Mouse (Mus musculus) embryo, embryonic 10.5 days (tissue): ENCODE data around the gene Spocd1.
"Not testable (repeated sequence)": the region's sequence is repeated elsewhere in the genome, so short reads cannot be mapped to it uniquely, and the experiment has no call there.

Experiments
- DNase-seq: peaks from one replicate; pipeline ENCODE4 v3.0.0-alpha.2; 2015; ENCODE audit warnings: low spot score

Spocd1 gene

DNA sequence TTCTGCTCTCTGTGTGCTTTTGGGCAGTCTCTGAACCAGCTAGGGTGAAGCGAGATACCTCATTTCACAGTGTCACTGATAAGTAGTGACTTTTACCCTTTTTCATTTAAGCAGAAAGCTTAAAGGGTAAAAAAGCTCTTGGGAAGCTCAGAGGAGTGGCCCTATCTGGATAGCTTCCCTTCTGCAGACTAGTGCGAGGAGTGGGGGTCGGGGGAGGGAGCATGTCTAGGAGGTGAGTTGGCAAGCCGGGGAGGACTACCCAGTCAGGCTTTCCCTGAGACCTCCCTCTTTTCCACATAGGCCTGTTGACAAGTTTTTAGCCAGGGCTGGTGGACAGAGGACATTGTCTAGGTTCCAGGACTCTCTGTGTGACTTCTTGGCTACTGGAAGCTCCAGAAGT is at the start of gene Spocd1:
Gene Spocd1 (plus strand): TSS at position 301 of the 400 bp plus-strand sequence.
- DNase-seq: no peak

DNA sequence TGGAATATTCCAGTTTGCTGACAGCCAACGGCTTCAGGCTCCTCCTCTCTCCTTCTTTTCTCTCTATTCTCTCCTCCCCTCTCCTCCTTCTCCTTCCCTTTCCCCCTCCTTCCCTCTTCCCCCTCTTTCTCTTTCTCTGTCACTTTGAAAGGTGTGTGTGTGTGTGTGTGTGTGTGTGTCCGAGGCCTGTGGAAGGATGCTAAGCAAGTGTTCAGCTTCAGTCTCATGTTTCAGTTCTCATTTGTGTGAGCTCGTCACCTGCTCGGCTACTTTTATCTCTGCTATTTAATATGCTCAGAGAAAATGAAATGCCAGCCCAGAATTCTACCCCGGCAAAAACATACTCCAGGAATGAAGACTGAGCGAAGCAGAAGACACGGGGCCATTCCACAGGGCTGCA is 48.4 kb upstream of the Spocd1 start:
- DNase-seq: no peak

DNA sequence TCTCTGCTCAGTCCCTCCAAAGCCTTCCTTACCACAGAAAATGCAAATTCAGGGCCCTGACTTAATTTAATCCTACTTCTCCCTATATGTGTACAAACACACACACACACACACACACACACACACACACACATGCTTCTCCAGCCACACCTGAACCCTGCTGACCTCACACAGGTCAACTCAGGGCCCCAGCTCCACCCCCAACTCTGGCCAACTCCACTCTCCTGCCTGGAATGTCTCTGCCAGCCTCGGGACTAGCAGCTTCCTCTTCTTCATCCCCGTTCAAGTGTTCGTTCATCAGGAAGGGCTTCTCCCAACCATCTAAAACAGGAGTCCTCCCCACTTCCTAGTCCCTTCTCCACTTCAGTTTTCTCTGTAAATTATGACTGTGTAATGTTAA is 47.4 kb upstream of the Spocd1 start:
- DNase-seq: peak; percentile 15

DNA sequence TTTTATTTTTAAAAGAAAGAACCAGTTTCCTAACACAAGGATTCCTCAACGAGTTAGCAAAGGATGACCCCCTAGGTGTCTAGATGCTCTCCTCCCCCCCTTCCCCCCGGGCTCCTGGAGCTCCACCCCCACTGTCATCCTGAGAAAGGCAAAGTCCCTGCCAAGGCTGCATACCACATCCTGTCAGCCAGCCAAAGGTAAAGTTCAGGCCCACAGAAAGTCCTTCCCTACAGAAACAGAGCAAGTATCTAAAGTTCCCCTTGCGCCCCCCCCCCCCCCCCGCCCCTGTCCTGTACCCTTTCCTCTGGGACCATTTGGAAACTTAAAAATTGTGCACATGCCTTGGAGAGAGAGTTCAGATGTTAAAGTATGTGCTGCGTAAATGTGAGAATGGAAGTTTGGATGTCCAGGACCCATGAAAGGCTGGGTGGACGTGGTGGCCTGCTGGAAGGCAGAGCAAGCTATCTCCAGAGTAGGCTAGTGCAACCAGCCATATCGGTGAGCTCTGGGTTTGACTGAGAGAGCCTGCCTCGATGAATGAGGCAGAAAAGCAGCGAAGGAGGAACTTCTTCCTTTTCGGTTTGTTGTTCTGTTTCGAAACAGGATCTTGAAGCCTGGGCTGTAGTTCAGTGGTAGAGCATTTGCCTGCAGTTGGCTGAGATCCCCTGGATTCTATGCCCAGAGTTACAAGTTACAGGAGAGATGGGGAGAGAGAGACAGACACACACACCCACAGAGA is 46.3 kb upstream of the Spocd1 start:
- peak; percentile 50 for DNase-seq

DNA sequence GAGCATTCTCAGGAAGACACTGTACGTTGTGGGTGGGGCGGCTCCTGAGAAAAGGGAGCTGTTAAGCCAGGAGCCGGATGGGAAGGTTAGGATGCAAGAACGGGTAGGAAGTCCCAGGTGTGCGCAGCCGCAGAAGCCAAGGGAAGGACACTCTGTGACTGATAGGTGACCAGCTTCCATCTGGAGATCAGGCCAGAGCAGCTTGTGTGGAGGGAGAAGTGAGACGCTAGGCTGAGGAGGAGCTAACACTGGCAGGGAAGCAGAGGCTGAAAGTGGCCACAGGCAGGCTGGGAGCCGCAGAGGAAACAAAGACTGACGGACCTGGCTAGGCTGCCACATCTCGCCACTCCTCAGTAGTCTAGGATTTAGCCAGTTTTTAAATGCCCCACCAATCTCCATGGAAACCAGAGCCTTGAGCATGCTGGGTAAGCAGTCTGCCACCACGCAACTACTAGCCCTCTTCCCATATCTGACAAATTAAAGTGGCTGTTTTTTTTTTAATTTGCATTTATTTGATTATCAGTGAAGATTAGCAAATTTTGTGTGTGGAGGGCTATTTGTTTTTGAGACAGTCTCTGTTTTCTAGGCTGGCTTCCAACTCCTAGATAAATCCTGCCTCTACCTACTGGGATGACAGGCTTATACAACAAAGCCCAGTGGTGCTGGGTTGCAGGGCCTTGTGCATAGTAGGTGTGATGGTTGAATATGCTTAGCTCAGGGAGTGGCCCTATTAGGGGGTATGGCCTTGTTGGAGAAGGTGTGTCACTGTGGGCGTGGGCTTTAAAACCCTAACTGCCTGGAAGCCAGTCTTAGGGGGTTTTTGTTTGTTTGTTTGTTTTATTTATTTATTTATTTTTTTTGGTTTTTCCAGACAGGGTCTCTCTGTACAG is 44.8 kb upstream of the Spocd1 start:
- peak; percentile 30 for DNase-seq

DNA sequence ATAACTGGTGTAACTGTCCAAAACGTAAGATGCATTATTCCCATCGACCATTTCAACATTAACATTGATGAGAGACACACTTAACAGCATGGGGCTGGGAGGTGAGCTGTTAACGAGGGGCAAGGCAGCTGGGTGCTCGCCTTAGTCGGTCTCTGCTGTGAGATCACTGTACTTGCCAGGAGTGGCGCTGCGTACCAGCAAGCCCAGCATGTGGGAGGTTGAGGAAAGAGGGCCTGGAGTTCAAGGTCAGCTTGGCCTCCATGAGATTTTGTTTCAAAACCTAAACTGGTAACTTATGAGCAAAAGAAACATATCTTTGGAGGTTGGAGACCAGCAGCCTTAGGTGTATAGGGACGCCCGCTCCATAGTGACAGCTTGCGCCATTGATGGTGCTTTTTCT is 39.4 kb upstream of the Spocd1 start:
- no peak for DNase-seq

- no peak for DNase-seq
Observed at GRCm38 (mm10) chr4:129890094-129890493, 39.0 kb upstream of the Spocd1 start.

DNA sequence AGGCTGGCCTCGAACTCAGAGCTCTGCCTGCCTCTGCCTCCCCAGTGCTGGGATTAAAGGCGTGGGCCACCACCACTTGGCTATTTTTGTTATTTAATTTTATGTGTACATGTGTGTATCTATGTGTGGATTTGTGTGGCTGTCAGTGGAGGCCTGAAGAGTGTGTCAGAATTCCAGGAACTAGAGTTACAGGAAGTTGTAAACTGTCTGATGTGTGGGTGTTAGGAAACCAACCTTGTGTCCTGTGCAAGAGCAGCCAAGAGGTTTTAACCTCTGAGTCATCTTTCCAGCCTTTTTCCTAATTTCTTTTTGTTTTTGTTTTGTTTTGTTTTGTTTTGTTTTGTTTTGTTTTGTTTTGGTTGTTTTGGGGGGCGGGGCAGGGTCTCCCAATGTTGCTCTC is 34.2 kb upstream of the Spocd1 start:
- DNase-seq: no peak

- not testable (repeated sequence) for DNase-seq
Observed at GRCm38 (mm10) chr4:129898815-129899214, 30.2 kb upstream of the Spocd1 start.

GRCm38 (mm10) chr4:129902394-129902793 is 26.7 kb upstream of the Spocd1 start:
- DNase-seq: no peak

DNA sequence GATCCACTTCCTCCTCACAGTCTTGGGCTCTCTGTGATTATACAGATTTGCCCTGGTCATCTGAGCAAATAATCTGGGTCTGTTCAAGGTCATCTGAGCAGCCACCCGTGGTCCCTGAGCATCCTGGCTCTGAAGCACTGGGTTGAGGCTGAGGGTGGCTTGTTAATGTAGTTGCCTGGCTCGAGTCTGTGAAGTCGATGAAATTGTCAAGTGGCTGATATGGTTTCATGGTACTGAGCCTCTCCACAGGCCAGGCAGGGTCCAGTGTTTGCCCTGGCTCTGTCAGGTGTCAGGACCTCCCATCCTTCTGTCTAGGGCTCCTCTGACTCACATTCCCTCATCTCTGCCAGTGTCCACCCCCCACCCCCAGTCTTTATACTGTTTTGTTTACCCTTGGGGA is 25.5 kb upstream of the Spocd1 start:
- DNase-seq: no peak

DNA sequence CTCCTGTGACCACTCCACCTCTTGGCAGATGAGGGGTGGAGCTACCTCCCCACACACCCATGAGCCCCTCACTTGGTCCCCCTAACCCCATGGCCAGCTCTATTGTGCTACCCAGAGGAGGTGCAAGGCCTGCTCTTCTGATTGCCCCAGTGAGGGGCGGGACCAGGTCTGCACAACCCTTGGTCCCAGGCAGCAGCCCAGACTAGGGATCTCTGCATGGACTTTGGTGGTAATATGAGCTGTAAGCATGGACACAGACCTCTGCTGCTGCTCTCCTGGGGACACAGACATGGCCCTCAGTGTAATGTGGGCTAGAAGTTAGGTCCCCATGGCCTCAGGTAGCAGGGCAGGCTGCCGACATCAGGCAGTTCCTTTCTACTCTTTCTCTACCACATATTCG is 24.0 kb upstream of the Spocd1 start:
- no peak for DNase-seq

DNA sequence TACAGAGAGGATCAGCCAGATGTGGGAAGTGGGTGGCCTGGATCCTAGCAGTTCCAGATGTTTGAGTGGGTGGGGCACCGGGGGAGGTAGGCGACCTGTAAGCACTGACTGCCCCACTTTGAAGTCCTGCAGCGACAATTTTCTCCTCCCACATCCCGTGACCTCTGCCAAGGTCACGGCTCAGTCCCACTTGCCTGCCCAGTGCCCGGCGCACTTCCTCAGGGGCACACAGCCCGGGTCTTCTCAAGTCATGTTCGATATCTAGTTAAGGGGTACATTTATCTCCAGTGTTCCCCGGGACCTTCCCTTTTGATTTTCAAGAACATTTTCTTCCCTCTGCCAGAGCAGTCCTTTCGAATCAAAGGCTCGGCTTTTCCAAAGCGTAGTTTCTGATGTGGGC is 23.0 kb upstream of the Spocd1 start:
- DNase-seq: no peak

DNA sequence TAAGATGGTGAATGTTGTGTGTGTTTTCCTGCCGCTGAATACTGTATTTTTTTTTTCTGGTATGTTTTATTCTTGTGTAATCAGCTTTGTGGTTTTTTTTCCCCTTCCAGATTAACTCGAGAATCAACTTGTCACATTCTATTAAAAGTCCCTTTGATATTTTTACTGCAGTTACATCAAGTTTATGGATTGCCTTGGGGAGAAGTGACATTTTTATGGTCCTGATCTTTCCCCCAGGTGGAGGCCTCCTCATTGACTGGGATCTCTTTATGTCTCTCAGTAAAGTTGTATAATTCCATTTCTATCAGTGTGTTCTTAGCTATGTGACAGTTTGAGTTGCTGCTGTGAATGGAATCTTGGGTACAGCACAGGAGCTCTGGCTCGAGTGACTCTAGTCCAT is 20.2 kb upstream of the Spocd1 start:
- DNase-seq: no peak

DNA sequence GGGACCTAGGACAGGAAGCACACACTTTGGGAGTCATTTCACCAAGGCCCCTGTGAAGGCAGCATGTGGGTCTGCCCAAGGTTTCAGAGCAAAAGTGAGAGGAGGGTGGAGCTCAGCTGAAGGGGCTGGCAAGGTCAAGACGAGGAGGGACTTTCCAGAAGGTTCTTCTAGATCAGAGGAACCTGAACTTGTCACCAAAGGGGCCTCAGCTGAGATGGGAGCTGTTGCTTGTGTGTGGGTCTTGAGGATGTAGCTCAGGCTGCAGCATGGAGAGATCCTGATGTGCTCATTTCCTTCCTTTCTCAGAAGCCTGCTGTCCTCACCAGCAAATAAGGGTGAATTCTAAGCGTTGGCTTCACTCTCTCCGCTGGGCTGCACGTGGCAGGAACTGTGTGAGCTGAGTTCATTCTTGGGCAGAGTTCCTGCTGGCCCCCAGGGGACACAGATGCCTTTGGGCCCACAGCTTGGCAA is 19.8 kb upstream of the Spocd1 start:
- DNase-seq: no peak

DNA sequence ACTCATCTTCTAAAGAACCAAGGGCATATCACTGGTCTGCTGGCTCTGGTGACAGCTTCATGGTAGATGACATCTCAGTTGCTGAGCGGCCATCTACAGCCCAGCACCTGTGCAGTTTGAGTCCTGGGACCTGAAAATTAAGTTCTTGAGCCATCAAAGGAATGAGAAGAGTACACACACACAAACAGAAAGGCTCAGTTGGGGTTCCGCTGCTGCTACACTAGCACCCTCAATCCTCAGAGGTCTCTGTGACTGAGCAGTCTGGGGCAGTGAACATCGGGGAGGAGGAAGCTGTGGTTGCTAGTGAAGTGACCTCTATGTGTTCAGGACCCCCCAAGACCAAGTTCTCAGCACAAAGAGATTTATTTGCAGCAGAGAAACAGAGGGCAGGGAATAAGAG is 16.1 kb upstream of the Spocd1 start:
- DNase-seq: no peak

DNA sequence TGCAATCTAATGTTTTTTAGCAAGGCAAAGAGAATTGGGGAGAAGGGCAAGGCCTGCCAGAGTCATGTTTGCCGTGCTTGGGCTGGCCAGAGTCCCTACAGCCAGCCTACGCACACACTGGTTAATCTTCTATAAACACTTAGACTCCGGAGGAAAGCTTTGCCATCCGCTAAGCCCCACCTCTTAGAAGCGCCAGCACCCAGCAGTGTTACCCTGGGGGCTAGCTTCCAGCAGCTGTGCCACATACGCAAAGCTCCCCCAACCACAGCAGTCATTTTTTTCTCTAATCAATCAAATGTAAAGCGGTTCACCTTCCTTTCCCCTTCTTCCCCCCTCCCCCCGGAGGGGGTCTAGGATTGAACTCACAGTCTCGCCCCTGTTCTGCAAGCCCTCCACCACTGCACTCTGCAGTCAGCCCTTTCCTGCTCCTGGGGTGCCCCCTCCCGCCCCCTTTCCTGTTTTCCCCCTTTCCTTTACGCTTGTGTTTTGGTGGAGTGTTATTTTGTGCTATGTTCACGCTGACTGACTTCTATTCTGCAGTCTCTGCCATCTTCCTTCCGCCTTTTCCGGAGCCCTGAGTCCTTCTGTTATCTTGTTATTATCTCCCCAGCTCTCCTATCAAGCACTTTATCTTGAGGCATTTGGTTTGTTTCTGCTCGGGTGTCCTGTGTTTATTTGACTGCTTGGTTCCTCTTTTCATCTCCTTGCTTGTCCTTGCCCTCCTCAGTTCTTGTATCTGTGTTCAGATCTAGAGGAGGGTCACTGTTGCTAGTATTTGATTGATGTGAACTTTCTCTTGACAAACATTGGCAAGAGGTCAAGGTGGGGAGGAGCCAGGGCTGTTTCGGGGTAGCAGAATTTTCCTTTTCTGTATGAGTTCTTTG is 15.0 kb upstream of the Spocd1 start:
- DNase-seq: no peak

DNA sequence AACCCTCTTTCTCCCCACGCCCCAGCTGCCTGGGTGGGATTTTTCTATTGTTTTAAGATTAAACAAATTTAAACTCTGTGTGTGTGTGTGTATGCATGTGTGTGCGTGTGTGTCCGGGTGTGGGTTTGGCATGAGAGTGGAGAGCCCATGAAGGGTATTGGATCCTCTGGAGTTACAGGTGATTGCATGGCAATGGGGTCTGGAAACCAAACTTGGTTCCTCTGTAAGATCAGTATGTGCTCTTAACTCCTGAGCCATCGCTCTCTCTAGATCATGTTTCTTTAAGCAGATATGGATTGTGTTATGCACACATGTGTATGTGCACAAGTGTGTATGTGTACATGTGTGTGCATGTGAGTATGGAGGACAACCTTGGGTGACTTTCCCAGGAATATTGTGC is 14.4 kb upstream of the Spocd1 start:
- no peak for DNase-seq

- DNase-seq: no peak
Observed at GRCm38 (mm10) chr4:129915349-129915988, 13.6 kb upstream of the Spocd1 start.

GRCm38 (mm10) chr4:129916159-129916558 is 12.9 kb upstream of the Spocd1 start:
- no peak for DNase-seq

DNA sequence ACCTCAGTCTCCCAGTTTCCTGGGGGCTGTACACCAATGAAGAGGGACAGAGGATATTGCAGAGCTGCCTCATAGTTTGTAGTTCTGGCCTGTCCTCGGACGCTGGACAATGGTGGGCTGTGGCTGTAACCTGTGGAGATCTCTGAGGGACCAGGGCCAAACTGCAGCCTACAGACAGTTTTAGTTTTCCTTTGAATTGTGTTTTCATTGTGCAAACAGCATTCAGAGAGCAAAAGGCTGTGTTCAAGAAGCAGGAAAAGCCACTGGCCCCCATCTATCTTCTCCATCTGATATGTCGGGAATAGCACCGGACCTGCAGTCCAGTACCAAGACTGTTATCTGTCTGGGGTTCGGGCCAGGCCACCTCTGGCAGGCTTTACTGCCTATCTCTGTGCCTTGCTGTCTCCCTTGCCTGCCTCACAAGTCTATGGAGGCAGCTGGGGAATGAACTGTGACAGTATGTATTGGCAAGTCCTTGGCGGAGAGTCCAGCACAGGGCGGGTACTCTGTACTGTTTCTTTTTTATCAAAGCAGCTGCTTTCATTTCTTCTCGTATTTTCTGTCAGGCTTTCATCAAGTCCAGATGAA is 11.9 kb upstream of the Spocd1 start:
- no peak for DNase-seq
